Mouse (Mus musculus): ENCODE results near the gene Cdv3.

DNA sequence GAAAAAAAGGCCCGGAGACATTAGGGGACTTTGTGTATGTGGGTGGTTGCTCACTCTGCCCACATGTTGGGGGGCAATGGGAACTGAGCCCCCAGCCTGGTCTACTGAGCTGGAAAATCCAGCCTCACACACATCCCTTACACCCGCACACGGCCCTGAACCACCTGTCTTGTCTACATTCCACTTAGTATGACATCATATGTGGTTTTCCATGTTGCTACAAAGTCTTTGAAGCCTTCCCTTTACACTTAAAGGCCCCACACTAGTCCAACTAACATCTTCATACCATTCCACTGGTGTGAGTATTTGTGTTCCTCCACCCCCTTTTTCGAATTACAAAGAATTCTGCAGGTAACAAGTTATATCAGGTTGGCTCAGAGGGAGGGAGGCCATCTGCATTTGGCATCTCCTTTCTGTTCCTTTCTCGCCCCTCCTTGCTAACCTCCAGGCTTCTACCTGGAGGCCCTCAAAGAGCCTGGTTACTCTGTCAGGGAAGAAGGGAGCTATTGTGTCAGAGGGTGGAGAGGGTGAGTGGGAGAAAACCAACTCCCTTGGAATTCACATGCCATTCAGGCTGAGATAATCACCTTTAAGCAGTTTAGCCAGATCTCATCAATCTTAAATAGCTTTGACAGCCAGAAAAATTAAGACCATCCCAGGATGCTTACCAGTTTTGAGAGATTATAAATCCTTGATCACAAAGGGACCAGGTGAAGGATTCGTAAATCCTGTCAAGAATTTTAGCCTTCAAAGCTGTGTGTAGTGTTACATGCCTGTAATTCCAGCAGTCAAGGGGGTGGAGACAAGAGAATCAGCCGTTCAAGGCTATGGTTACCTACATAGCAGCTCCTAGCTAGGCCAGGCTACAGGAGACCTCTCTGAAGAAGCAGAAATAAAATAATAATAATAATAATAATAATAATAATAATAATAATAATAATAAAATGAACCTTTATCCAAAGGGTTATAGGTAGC lies 11.0 kb upstream of the Cdv3 start:
- no peak for TF ChIP-seq HCFC1 (IDR thresholded peaks at IDR 0.05; ENCODE audit: borderline replicate concordance, insufficient read depth, low read length)
- no peak for TF ChIP-seq CHD2 (IDR thresholded peaks at IDR 0.05; ENCODE audit: low read depth, low read length)
- TF ChIP-seq ZC3H11A (IDR thresholded peaks at IDR 0.05; ENCODE audit: borderline replicate concordance, low read depth, low read length) = no peak
